Mouse (Mus musculus): Measurements from ENCODE around the gene Podn.

The Podn gene

DNA sequence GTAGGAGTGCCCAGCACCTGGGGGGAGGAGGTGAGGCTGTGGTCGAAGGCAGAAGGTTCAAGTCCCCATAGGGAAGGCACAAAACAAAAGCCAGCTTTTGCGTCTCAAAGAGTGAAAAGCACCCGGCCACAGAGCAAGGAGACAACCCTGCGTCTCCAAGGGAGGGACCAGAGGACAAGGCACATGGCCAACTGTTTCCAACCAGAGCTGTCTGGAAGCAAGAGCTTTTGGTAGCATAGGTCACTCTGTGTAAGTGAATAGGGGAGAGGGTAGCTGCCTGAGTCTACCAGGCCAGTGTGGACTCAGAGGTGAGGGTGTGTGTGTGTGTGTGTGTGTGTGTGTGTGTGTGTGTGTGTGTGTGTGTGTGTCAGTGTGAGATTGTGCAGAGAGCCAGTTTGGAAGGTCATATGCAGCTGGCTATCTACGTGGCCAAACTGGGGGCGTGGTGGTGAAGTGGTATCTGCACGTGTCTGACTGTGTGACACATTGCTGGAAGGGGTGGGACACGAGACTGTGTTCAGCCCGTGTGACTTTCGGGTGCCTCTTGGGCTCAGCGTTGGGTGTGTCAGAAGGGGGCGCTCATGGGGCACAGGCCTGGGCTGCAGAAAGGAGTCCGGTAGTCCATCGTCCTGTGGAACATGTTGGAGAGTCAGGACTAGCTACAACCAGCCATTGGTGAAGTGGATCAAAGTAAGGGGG, 81.0 kb downstream of the Podn start:
- in situ Hi-C loops (cut with MboI; ENCODE audit: unreplicated experiment in 2 of 2): no loop called here

DNA sequence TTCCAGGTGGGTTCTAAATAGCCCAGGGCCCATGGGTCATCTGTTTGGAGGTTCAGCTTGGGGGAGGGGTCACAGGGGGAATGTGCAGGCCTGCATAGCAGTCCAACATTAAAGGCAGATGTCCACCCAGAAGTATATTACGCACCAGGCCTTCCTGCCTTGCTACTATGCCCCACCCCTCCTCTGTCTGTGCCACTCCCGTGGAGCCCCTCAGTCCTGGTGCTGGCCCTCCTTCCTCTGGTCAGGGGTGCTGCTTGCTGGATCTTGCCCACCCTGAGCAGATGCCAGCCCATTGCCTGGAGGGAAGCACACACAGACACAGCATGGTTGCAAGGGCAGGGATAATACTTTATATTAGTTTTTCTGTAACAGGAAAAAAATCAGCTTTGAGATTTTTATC, 81.8 kb downstream of the Podn start:
- in situ Hi-C loops (cut with MboI; ENCODE audit: unreplicated experiment in 2 of 2): no loop called here

DNA sequence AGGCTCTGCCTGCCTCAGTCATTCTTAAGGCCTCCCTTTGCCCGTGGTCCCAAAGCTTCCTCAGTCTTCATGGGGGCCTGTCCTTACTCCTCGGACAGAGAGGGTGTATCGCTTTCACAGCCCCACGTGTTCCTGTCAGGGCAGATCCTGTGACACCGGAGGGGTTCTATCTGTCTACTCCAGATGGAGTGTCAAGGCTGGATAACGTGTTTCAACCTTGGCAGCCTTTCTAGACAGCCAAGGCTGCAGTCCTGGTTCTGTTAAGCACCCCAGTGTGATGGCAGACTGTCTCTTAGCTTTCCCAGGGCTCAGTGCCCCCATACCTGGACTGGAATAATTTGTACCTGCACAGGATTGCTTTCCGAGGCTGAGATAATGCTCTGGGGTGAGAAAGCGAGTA, 87.7 kb downstream of the Podn start:
- in situ Hi-C loops (cut with MboI; ENCODE audit: unreplicated experiment in 2 of 2): no loop called here

DNA sequence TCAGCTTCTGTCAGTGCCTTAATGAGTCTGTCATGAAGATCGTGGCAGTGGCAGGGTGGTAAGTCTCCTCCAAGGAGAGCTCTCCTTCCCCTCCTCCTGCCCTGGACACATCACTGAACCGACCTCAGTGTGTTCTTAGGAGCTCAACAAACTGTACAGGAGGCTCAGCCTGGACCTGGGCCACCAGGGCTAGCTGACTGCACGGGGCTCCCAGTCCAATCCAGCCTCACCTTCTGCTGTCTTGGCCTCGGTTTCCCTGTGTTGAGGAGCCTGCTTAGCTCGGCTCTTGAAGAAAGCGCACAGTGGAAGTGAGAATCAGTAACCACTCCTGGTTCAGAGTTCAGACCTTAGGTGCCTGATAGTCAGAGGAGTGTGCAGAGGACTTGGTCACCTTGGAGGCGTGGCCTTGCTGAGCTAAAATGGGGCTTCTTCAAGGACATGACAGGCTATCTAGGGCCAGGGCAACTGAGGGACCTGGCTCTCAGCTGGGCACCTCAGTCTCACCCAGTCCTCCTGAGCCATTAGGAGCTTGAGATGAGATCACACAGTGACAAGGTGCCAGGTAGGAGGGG, 88.6 kb downstream of the Podn start:
- in situ Hi-C loops (cut with MboI; ENCODE audit: unreplicated experiment in 2 of 2): no loop called here

DNA sequence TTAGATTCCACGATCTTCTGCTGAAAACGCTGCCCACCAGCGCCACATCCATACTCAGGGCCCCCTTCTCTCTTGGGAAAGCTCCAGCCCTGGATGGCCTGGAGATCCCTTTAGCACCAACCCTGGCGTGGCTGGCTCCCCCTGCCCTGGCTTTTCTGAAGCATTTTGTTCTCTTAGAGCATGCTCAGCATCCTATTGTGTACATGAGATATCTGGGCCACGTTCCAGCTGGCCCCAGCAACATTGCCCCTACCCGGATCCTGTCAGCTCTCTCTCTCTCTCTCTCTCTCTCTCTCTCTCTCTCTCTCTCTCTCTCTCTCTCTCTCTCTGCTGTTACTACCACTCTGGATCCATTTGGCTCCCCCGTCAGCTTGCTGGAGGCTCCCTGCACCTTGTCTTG, 90.9 kb downstream of the Podn start:
- in situ Hi-C loops (cut with MboI; ENCODE audit: unreplicated experiment in 2 of 2): no loop called here

DNA sequence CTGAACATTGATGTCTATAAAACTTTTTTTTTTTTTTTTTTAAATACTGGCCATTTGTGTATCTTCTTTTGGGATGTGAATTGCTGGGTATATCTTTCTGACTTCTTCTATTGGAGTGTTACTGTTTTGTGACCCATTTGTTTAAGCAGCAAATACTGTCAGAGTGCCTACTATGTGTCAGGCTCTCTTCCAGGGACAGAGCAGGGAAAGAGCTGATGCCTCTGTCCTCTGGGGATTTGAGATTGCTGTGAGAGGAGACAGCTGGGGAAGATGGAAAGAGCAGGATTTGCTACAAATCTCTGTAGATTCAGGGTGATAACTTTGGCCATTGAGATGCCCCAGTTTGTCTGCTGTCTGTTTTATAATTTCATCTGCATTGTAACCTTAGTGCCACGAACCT, 96.9 kb downstream of the Podn start:
- in situ Hi-C loops (cut with MboI; ENCODE audit: unreplicated experiment in 2 of 2): no loop called here

DNA sequence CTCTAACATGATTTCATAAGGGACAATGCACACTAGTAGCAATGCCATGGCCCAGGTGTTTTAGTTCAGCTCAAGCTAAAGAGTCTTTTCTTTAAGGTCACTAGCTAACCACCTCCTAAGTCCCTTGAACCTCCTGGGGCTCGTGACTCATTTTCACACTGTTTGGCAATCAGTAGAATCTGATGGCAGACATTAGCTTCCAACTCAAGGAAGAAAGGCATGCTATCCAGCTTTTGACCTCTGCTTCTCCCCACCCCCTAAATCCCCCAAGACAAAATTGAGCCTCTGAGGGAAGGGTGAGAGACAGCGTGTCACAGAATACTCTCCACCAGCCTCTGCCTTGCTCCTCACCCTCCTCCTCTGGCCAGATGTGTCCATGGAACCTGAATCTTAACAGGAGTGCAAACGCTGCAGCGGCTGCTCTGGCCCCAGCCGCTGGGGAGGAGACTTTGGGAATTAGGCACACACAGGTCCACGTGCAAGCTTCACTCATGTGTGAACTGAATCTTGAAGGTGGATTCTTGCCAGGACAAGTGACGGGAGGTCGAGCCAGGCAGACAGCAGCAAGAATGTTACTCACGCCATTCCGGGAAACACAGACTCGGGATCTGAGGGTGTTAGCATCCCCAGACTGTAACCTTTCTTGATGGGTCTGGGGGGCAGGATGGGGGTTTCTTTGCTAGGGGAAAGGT, 97.5 kb downstream of the Podn start:
- in situ Hi-C loops (cut with MboI; ENCODE audit: unreplicated experiment in 2 of 2): no loop called here

DNA sequence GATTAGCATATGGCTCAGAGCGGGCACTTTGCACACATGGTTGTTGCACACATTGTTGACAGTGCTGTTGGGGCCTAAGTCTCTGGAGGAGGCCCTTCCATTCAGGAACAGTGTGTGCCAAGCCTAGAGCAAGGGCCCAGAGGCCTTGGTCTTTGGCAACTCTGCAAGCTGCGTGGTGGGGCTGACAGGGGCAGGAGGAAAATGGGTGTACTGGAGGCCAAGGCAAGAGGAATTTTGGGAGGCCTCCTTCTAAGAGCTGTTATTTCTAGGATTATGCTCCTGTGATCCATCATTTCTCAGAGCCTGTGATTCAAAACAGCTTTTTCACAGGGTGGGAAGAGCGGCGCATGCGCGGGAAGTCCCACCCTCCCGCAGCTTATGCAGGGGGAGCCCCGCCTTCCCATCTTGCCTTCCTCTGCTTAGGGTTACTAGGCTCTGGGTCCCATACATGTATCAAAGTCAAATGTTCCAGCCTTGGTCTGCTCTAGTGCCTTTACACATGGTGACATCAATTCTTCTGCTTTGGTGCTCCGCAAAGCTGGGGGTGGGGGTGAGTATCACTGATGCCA, 99.7 kb downstream of the Podn start:
- in situ Hi-C loops (cut with MboI; ENCODE audit: unreplicated experiment in 2 of 2): no loop called here

DNA sequence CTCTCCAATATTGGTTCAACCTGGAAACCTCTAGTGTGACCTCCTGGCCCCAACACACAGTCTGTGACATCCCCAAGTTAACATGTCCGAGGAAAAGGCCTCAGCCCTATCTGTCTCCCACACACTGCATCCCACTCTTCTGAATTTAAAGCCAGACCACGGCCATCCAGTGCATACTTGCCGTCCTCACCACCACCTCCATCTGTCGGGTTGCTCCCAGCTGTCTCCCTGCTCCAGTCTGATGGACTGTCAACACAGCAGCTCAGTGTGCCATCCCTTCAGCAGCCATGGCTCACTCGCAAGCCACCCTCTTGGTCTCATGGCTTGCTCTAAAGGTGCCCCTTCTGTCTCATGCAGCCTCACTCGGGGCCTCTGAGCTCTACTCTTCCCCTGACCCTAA, 100.5 kb downstream of the Podn start:
- in situ Hi-C loops (cut with MboI; ENCODE audit: unreplicated experiment in 2 of 2): no loop called here

DNA sequence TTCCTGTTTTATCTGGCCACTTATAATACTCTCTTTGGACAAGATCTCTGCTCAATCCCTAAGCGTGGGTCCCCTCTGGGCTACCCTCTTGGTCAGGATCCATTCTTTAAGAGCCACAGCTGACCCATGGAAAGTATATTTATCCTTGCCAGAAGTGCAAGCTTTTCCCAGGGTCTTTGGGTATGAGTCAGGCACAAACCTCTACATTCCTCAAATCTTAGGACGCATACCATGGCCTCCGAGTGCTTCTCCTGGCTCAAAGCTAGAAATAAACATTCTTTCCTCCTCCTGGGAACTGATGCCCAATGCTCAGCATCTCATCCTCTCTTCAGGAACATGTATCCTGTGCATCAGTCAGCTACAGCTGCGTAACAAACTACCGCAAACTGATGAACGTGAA, 101.2 kb downstream of the Podn start:
- in situ Hi-C loops (cut with MboI; ENCODE audit: unreplicated experiment in 2 of 2): no loop called here

DNA sequence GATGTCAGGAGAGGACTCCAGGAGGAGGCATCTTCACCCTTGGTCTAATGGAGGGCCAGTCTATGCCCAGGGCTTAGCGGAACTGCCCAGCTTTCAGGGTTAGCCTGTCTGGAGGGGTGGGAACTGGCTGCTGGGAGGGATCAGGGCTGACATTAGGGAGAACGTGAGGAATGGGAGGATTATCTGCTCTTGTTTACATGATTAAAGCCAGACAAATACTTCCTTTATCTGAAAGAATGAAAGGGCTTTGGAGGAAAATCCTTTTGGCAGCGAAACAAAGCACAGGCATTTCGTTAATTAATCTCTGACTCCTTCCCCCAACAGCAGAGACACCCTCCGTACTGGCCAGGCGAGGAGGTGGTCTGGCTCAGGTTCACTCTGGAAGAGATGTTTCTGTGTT, 104.4 kb downstream of the Podn start:
- in situ Hi-C loops (cut with MboI; ENCODE audit: unreplicated experiment in 2 of 2): no loop called here

DNA sequence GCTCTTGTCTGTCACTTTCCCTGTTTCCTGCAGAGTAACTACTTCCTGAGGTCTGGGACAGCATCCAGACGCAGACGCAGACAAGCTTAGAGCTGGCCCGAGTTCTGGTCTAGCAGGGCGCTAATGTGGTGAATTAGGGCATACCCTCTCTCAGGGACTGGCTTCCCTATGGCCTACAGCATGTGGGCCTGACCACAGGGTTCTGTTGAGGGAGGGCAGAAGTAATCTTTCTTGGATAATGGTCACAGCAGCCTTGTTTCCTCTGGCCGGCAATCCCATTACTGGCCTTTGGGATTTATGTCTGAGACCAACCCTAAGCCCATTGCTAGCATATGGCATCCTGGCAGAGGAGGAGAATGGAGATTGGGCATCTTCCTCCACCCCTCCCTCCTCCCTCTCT, 105.4 kb downstream of the Podn start:
- in situ Hi-C loops (cut with MboI; ENCODE audit: unreplicated experiment in 2 of 2): no loop called here

DNA sequence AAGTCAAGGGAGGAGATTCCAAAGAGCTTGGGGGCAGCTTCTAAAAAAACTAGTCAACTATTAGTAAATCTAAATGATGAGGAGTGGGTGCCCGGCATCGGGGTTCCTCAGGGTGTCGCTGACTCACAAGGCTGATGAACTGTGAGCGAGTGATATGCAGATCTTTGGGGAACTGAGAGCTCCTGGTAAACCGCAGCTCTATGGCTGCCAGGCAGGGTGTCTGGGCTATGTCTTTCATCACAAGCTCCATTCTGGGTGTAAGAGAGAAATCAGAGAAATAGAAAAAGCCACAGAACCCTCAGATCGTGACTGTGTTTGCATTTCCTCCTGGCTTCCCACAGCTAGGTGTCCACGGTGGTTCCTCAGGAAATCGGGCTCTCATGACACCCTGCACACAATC, 107.3 kb downstream of the Podn start:
- in situ Hi-C loops (cut with MboI; ENCODE audit: unreplicated experiment in 2 of 2): loop anchor here in 1 of 2 experiments (5.0 kb wide), 1 partner anchor 333 kb away; no protein-coding TSS in a partner anchor

DNA sequence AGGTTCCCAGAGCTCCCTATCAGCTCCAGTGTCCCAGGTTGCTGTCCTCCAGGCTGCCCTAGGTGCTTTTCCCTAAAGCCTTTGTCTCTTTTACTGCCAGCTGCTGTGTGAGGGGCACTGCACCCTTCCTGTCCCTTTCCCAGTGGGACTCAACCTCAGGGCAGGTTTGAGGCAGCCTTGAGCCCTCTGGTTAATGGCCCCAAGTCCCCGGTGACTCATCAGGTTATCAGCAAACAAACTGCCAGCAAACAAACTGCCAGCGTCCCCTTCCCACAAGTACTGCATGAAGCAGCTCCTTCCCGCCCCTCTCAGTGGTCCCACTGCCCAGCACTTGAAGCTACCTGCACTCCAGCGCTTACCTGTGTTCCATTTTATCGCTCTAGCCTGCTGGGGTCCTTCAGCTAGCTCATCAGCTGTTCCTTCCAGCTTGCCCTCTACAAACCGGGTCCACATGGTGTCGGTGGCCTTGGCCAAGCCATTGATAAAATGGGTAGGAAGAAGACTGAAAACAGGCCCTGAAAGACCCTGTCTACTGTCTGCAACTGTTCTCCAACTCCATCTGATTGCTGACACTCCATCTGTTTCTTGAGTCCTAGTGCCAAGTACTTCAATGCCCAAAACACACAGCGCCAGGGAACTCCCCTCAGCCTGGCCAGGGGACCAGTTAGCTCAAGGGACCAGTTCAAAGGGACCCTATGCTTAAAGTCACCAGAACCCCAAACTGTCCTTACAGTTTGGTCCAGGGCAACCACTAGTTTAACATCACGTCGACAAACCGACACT, 109.7 kb downstream of the Podn start:
- in situ Hi-C loops (cut with MboI; ENCODE audit: unreplicated experiment in 2 of 2): loop anchor here in 1 of 2 experiments (5.0 kb wide), 1 partner anchor 336 kb away; no protein-coding TSS in a partner anchor

DNA sequence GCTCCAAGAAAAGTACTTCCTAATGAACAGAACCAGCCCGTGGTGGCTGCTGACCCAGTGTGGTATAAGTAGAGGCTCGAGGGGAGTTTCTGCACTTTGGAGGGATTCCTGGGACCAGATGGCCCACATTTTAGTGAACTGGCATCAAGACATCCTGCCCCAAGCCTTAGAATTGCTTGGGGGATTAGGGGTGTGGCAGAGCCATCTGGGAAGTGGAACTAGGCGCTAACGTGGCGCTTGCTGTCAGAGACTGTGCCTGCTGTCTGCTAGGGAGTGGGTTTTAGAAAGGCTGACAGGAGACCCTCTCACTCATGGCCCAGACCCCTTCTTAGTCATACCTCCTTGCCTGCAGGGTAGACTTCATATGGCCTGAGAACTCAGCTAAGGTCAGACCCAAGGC, 110.4 kb downstream of the Podn start:
- in situ Hi-C loops (cut with MboI; ENCODE audit: unreplicated experiment in 2 of 2): loop anchor here in 1 of 2 experiments (5.0 kb wide), 1 partner anchor 336 kb away; no protein-coding TSS in a partner anchor

DNA sequence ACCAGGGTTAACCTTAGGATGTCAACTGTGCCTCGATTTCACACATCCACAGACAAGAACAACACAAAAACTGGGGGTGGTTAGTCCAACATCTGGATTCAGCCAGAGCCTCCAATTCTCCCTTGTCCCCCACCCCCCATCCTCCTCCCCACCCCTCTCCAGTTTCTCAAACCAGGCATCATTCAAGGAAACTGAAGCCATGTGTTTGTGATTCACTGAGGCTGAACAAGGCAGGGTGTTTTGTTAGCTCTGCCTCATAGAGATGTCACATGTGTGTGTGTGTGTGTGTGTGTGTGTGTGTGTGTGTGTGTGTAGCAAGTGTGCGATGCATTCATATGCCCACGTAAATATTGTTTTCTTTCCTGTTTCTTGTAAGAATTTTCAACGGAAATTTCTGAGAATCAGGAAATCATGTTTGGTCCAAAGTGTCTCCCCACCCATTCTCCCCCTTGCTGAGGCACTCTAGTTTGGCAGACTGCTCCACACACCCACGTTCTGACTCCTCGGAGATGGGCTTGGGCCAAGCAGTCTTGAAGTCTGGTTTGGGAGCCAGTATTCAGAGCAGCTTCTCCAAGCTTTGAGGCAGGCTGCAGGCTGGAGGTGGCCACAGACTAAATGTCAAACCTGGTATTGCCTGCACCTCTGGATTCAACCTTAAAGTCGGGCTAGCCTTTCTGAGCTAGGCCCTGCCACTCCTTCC, 111.8 kb downstream of the Podn start:
- in situ Hi-C loops (cut with MboI; ENCODE audit: unreplicated experiment in 2 of 2): no loop called here

DNA sequence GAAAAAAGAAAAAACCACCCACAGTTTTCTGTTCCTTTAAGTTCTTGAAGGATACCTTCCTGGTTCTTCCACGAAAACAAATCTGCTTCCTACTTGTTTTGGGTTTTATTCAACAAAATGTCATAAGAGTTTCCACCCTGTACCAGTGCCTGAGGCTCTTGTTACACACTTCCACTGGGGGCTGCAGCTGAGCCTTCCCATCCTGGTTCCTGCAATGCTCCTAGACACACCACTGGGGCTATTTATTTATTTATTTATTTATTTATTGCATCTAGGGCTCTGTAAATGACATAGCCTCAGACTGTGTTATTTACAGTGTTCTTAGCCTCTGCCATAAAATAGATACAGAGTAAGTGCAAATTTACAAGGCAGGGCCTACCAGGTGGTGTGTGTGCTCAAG, 112.5 kb downstream of the Podn start:
- in situ Hi-C loops (cut with MboI; ENCODE audit: unreplicated experiment in 2 of 2): no loop called here

DNA sequence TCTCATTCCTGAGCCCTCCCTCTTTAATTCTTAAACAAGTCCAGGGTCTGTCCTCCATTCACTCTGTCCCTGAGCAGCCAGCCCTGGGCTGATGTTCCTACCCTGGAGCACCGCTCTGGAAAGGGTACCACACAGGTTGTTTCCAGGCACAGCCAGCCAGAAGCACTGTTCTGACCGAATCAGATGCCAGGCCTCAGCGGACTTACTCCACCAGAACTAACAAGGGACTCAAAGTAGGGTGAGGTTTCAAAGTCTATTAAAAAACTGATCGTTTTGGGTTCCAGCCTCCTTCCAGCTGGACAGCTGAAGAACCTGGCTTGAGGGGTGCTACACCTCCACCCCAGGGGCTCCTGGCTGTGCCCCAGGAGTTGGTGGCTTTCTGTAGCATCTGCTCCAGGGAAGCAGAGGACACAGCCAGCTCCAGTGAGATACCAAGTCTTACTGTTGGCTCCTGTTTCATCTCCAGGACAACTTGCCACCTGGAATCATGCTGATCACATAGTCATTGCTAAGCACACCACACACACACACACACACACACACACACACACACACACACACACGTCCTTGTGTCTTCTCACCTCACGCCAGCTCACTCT, 116.1 kb downstream of the Podn start:
- in situ Hi-C loops (cut with MboI; ENCODE audit: unreplicated experiment in 2 of 2): no loop called here

DNA sequence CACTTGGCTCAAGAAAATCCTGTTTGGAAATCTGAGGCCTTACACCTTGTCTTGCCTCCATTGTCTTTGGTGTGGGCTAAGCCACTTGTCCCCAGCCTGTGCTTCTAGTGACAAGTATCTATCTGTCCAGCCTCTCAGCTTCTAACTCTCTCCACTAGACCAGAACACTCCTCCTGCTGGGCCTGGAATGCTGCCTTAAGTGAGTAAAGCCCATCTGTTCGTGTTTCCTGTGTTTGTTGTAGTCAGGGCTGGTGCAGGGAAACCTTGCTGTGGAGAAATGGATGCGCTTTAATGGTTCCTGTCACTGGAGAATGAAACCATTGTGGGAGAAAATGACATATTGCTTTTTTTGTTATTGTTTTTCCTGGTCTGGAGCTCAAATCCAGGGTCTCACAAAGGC, 116.7 kb downstream of the Podn start:
- in situ Hi-C loops (cut with MboI; ENCODE audit: unreplicated experiment in 2 of 2): no loop called here

DNA sequence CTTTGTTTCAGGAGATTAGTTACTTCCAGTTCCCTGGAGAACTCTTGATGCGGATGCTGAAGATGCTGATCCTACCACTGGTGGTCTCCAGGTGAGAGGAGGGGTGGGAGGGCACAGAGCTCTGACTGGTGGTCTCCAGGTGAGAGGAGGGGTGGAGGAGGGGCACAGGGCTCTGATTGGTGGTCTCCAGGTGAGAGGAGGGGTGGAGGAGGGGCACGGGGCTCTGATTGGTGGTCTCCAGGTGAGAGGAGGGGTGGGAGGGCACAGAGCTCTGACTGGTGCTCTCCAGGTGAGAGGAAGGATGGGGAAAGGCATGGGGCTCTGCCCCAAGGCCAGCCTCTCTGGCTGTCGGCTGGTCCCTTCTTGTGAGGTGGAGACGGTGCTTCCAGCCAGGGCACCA, 118.7 kb downstream of the Podn start:
- in situ Hi-C loops (cut with MboI; ENCODE audit: unreplicated experiment in 2 of 2): no loop called here

Measured in v-Abl transformed pro-B cells (cell line).